Mouse (Mus musculus): ENCODE measurements at regions not wholly inside any gene's neighbourhood (a gene's known extent, or its start where the extent isn't known, plus 50 kb on each side); places are given as distances from the start of the nearest gene placed in this dataset.
A peak's percentile ranks its signal among the peaks of the same experiment; 100 is the strongest.

GRCm38 (mm10) chr16:86501074-86501952, 599.7 kb upstream of the Adamts5 start:
- no peak for DNase-seq

- DNase-seq, result no peak
Observed at GRCm38 (mm10) chr16:86475145-86475544, 573.5 kb upstream of the Adamts5 start.

- DNase-seq, result peak; percentile 23
Observed at GRCm38 (mm10) chr16:86473059-86473740, 571.6 kb upstream of the Adamts5 start.

GRCm38 (mm10) chr16:86461073-86461472, 559.4 kb upstream of the Adamts5 start:
- DNase-seq, result no peak

- DNase-seq, result no peak
Observed at GRCm38 (mm10) chr16:86456649-86457048, 555.0 kb upstream of the Adamts5 start.

GRCm38 (mm10) chr16:86454810-86455209, 553.2 kb upstream of the Adamts5 start:
- DNase-seq, result no peak

- DNase-seq, result no peak
Observed at GRCm38 (mm10) chr16:86454031-86454430, 552.4 kb upstream of the Adamts5 start.

GRCm38 (mm10) chr16:86448478-86449160, 547.0 kb upstream of the Adamts5 start:
- DNase-seq, result no peak

GRCm38 (mm10) chr16:86419458-86419857, 517.8 kb upstream of the Adamts5 start:
- peak; percentile 37 for DNase-seq

GRCm38 (mm10) chr16:86404309-86404708, 502.7 kb upstream of the Adamts5 start:
- DNase-seq, result no peak

GRCm38 (mm10) chr16:86401381-86401780, 499.8 kb upstream of the Adamts5 start:
- no peak for DNase-seq

- DNase-seq, result no peak
Observed at GRCm38 (mm10) chr16:86399288-86399687, 497.7 kb upstream of the Adamts5 start.

GRCm38 (mm10) chr16:86397521-86397920, 495.9 kb upstream of the Adamts5 start:
- no peak for DNase-seq

GRCm38 (mm10) chr16:86389063-86389723, 487.6 kb upstream of the Adamts5 start:
- no peak for DNase-seq

GRCm38 (mm10) chr16:86388128-86388527, 486.5 kb upstream of the Adamts5 start:
- no peak for DNase-seq

- DNase-seq, result no peak
Observed at GRCm38 (mm10) chr16:86377991-86378390, 476.4 kb upstream of the Adamts5 start.

- DNase-seq, result no peak
Observed at GRCm38 (mm10) chr16:86371652-86372051, 470.0 kb upstream of the Adamts5 start.

- no peak for DNase-seq
Observed at GRCm38 (mm10) chr16:86368449-86368848, 466.8 kb upstream of the Adamts5 start.

- DNase-seq, result no peak
Observed at GRCm38 (mm10) chr16:86366197-86366596, 464.6 kb upstream of the Adamts5 start.

- DNase-seq, result no peak
Observed at GRCm38 (mm10) chr16:86361099-86361498, 459.5 kb upstream of the Adamts5 start.

- no peak for DNase-seq
Observed at GRCm38 (mm10) chr16:86355036-86355435, 453.4 kb upstream of the Adamts5 start.

GRCm38 (mm10) chr16:86347753-86348152, 446.1 kb upstream of the Adamts5 start:
- no peak for DNase-seq

GRCm38 (mm10) chr16:86346916-86347315, 445.3 kb upstream of the Adamts5 start:
- DNase-seq, result no peak
